ENCODE assay signal across 7 mouse cellular contexts in the genomic region with DNA sequence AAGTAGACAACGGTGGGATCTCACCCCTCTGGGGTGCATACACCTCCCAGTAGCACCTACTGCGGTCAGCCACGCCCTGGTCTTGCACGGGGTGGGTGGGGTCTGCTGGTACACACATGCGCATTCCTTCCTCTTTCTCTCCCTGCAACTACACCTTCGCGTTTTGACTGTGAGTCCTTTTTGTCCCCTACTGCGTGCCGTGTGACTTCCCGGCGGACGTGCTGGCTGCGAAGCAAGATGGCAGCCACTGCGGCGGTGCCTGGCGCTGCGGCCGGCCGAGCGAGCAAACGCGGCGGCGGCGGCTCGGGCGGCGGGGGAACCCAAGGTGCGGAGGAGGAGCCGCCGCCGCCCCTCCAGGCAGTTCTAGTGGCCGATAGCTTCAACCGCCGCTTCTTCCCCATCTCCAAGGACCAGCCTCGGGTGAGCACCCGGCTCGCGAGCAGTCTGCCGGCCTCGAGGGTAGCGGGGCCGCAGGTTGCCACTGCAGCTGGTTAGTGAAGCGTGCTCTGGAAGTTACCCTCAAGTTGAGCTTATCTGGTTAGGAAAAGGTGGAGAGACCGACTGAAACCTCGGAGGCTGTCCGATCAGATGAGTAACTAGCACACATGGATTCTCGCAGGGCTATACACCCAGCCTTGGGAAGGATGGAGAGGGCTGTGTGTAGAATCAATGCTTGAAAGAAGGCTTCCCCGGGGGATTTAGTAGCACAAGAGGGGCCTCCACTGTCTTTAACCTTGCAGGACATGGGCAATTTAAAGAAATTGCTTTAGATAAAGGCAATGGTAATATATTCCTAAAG. TPM values are rescaled to one million over a fixed set of nuclear protein-coding genes. Genes with fewer than 3 reads are reported as not detected.
DNase-seq lines count a peak whose midpoint lies in the region; ATAC-seq lines count a peak whose summit lies in the region.

Gene Eif2b5, plus strand, starts transcription at position 141 of the 799 bp plus-strand sequence.

- peak within 1 kb of the TSS; percentile 80 for H3K4me2 ChIP-seq in embryonic facial prominence, embryonic 12.5 days (replicated peaks)
- H3K4me2 ChIP-seq in limb, embryonic 11.5 days (ENCODE audit: low read depth, severe bottlenecking): peak within 1 kb of the TSS; percentile 80
- peak within 1 kb of the TSS; percentile 82 for H3K4me2 ChIP-seq in midbrain, embryonic 14.5 days (ENCODE audit: low read length)

- H3K9me3 ChIP-seq in embryonic facial prominence, embryonic 12.5 days: no peaks in the 10 kb centered on the region
- H3K9me3 ChIP-seq in limb, embryonic 11.5 days (ENCODE audit: control insufficient read depth, low read length): no peaks in the 10 kb centered on the region
- H3K9me3 ChIP-seq in midbrain, embryonic 14.5 days (ENCODE audit: control insufficient read depth, low read length): no peaks in the 10 kb centered on the region

- H3K36me3 ChIP-seq in embryonic facial prominence, embryonic 12.5 days: peaks cover 32% of the 10 kb centered on the region
- peaks cover 22% of the 10 kb centered on the region for H3K36me3 ChIP-seq in limb, embryonic 11.5 days (ENCODE audit: control insufficient read depth, insufficient read depth, low read length)
- peaks cover 30% of the 10 kb centered on the region for H3K36me3 ChIP-seq in midbrain, embryonic 14.5 days (ENCODE audit: control insufficient read depth, insufficient read depth, low read length)

- DNase-seq in adrenal gland, postnatal 25 days: peak; percentile 91
- DNase-seq in heart, adult 11 months: peak; percentile 99
- DNase-seq in kidney, adult 18-20 months: peak; percentile 97
- DNase-seq in limb, embryonic 11.5 days (ENCODE audit: low spot score): peak; percentile 90
- peak; percentile 94 for DNase-seq in midbrain, embryonic 14.5 days
- DNase-seq in spleen, adult 18-20 months: peak; percentile 89 to 94

- peak; percentile 94 for ATAC-seq in embryonic facial prominence, embryonic 12.5 days (ENCODE audit: insufficient number of reproducible peaks, insufficient read depth, low FRiP score, low TSS enrichment)
- peak; percentile 86 for ATAC-seq in limb, embryonic 11.5 days (ENCODE audit: insufficient number of reproducible peaks, low FRiP score, low TSS enrichment, low read depth)
- peak; percentile 93 for ATAC-seq in midbrain, embryonic 14.5 days (ENCODE audit: low FRiP score, low TSS enrichment)

- 0 out of 2 replicates have a peak, but pooled peaks cover 7% of the 10 kb centered on the region for H3K27me3 ChIP-seq in embryonic facial prominence, embryonic 12.5 days
- H3K27me3 ChIP-seq in limb, embryonic 11.5 days (ENCODE audit: control insufficient read depth, insufficient read depth, low read length): peaks cover 5% of the 10 kb centered on the region; the same call in 1 of the 2 replicates
- peaks cover 6% of the 10 kb centered on the region; the same call in 1 of the 2 replicates for H3K27me3 ChIP-seq in midbrain, embryonic 14.5 days (ENCODE audit: control insufficient read depth, insufficient read depth, low read length)

- H3K4me1 ChIP-seq in embryonic facial prominence, embryonic 12.5 days: peaks cover 7% of the 10 kb centered on the region; the same call in 1 of the 2 replicates
- peaks cover 6% of the 10 kb centered on the region; the same call in 1 of the 2 replicates for H3K4me1 ChIP-seq in limb, embryonic 11.5 days (ENCODE audit: control insufficient read depth, insufficient read depth, low read length)
- peaks cover 13% of the 10 kb centered on the region; the same call in 1 of the 2 replicates for H3K4me1 ChIP-seq in midbrain, embryonic 14.5 days (ENCODE audit: control insufficient read depth, insufficient read depth, low read length)

- H3K9ac ChIP-seq in embryonic facial prominence, embryonic 12.5 days: peak within 1 kb of the TSS; percentile 92
- peak within 1 kb of the TSS; percentile 93 for H3K9ac ChIP-seq in limb, embryonic 11.5 days (ENCODE audit: low read length)
- peak within 1 kb of the TSS; percentile 86 for H3K9ac ChIP-seq in midbrain, embryonic 14.5 days (replicated peaks; ENCODE audit: low read length)

- WGBS in embryonic facial prominence, embryonic 12.5 days: under 1% methylated on average over 49 of the region's 49 CpGs
- WGBS in limb, embryonic 11.5 days: under 1% methylated on average over 49 of the region's 49 CpGs
- under 1% methylated on average over 49 of the region's 49 CpGs for WGBS in midbrain, embryonic 14.5 days

- H3K4me3 ChIP-seq in embryonic facial prominence, embryonic 12.5 days: peak within 1 kb of the TSS; percentile 94
- peak within 1 kb of the TSS; percentile 81 for H3K4me3 ChIP-seq in limb, embryonic 11.5 days (ENCODE audit: low read depth, low read length)
- peak within 1 kb of the TSS; percentile 82 for H3K4me3 ChIP-seq in midbrain, embryonic 14.5 days (replicated peaks; ENCODE audit: low read depth, low read length)

- H3K27ac ChIP-seq in embryonic facial prominence, embryonic 12.5 days: peak within 1 kb of the TSS; percentile 75
- H3K27ac ChIP-seq in limb, embryonic 11.5 days (replicated peaks; ENCODE audit: low read depth, low read length): 0 out of 2 replicates have a peak within 1 kb of the TSS, but pooled peaks have one; percentile 36
- peak within 1 kb of the TSS; percentile 83 for H3K27ac ChIP-seq in midbrain, embryonic 14.5 days (replicated peaks; ENCODE audit: low read depth, low read length)

RNA-seq across cellular contexts. Expression of gene Eif2b5, which starts in this region (rescaled TPM):
- total RNA-seq in adrenal gland, postnatal 25 days (2021): 58.3 and 63.8 TPM in 2 replicates
- 135 and 137 TPM in 2 replicates for polyA plus RNA-seq in embryonic facial prominence, embryonic 12.5 days (2016; fragmentation: Nextera tagmentation; extraction: Ambion mirVana)
- polyA plus RNA-seq in limb, embryonic 11.5 days (2014; fragmentation: Nextera tagmentation; extraction: Ambion mirVana): 143 and 151 TPM in 2 replicates
- polyA plus RNA-seq in midbrain, embryonic 14.5 days (2014; fragmentation: Nextera tagmentation; extraction: Ambion mirVana): 65.8 and 97.4 TPM in 2 replicates

Comparison
In these comparisons a context has a peak if more than half of its experiments do, and no peak if none do; other contexts are left out.
1. Peak in every context shown above with its lines: DNase-seq, ATAC-seq, H3K4me3 ChIP-seq and H3K27ac ChIP-seq.